Mouse (Mus musculus) left cerebral cortex, adult 11 months (tissue): ENCODE results near the gene Nfya.

ENCODE experiments used
- DNase-seq: peaks from one replicate; pipeline ENCODE4 v3.0.0; 2022; ENCODE audit warnings: low spot score

Gene Nfya

GRCm38 (mm10) chr17:48343065-48343464 is 66.6 kb downstream of the Nfya start:
- no peak for DNase-seq

- no peak for DNase-seq
Observed at GRCm38 (mm10) chr17:48341947-48342346, 67.8 kb downstream of the Nfya start.

GRCm38 (mm10) chr17:48340267-48340666 is 69.4 kb downstream of the Nfya start:
- DNase-seq: no peak
